Mouse (Mus musculus) E14TG2a.4 (cell line): ENCODE data around the gene Magee1.

ENCODE experiments used
- CTCF ChIP-seq: conservative IDR thresholded peaks from 2 replicates; pipeline ENCODE4 v1.5.1; 2014; ENCODE audit warnings: low read length
- NANOG ChIP-seq: IDR thresholded peaks from 2 replicates; pipeline ENCODE4 v1.6.1; 2014; ENCODE audit warnings: borderline replicate concordance, low read length, mixed read lengths

DNA sequence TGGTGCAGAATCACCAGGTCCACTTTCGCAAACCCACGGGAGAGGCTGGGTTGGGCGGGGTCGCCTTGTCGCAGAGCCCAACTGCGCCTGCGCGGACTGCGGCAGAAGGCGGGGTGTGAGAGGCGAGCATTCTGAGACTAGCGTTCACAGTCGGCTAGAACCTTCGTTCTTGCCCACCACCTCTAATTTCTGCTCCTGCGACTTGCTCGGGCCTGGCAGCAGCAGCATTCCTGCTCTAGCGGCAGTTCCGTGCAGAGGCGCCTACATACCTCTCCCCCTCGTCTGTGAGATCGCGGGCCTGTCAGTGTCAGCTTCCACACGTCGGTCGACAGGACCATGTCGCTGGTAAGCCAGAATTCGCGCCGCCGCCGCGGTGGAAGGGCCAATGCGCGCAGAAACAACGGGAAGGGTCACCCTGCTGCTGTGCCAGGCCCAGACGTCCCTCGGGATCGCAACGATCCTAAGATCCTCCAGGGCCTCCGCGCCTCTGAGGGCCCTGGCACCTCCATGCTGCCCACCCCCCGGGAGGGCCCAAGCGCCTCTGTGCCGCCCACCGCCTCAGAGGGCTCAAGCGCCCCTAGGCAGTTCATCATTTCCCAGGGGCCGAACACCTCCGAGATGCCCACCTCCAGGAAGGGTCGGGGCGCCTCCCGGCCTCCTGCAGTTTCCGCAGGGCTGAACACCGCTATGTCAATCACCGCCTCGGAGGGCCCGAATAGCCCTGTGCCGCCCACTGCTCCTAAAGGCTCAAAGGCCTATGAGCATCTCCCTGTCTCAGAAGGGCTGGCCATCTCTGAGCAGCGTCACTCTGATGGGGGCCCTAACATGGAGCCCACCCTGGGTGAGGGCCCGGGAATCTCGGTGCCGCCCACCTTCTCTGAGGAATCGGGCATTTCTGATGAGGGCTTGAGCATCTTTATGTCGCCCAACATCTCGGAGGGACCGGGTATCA, at the start of gene Magee1:
- TF ChIP-seq CTCF: no peak
- TF ChIP-seq NANOG: no peak
